Mouse (Mus musculus) left cerebral cortex, adult 2 months (tissue): ENCODE measurements at regions not wholly inside any gene's neighbourhood (a gene's known extent, or its start where the extent isn't known, plus 50 kb on each side); places are given as distances from the start of the nearest gene placed in this dataset.

Experiments
- DNase-seq, 2 experiments: peaks; one replicate each; pipeline ENCODE4 v3.0.0; 2021 to 2022; ENCODE audit warnings: low spot score in 2 of 2, mixed read lengths in 1 of 2; ENCODE audit errors: extremely low spot score in 1 of 2
- H3K27ac ChIP-seq: fragments of 200-600 bp; 2 replicates; pipeline ENCODE4 v1.8.1; 2022
- H3K4me3 ChIP-seq: fragments of 200-600 bp; 2 replicates; pipeline ENCODE4 v1.8.1; 2022
- CTCF ChIP-seq: fragments of 200-600 bp; IDR thresholded peaks from 2 replicates; pipeline ENCODE4 v1.8.1; 2022; ENCODE audit warnings: antibody characterized with exemption, mild to moderate bottlenecking, moderate library complexity
- intact Hi-C: fragments of 180-260 bp; cut with DNase I; formaldehyde crosslinking; loops from one replicate; pipeline ENCODE4 v1.15.1; 2025

- peak; percentile 50 to 54 for DNase-seq
- no peak overlapping the region for H3K4me3 ChIP-seq
- H3K27ac ChIP-seq: peak overlapping the region; percentile 66
- no peak for TF ChIP-seq CTCF
- intact Hi-C loops: loop anchor here (1.0 kb wide), 2 partner anchors 54 to 132 kb away; no protein-coding TSS in a partner anchor
These were observed 56.0 kb upstream of the Cpeb4 start for GRCm38 (mm10) chr11:31815855-31816488.

GRCm38 (mm10) chr11:31818032-31818431 lies 54.0 kb upstream of the Cpeb4 start:
- Histone ChIP-seq H3K27ac (no peak overlapping the region), H3K4me3 (no peak overlapping the region)
- DNase-seq: no peak
- no peak for TF ChIP-seq CTCF
- intact Hi-C loops: no loop called here

- intact Hi-C loops: no loop called here
- no peak for TF ChIP-seq CTCF
- DNase-seq: no peak
- no peak overlapping the region for H3K27ac ChIP-seq
- H3K4me3 ChIP-seq: no peak overlapping the region
These were observed 52.0 kb upstream of the Cpeb4 start for GRCm38 (mm10) chr11:31819964-31820363.

- no peak overlapping the region for H3K27ac ChIP-seq
- no peak overlapping the region for H3K4me3 ChIP-seq
- DNase-seq: no peak
- intact Hi-C loops: no loop called here
- TF ChIP-seq CTCF: no peak
These were observed 50.3 kb upstream of the Cpeb4 start for GRCm38 (mm10) chr11:31821479-31822411.
